Mouse (Mus musculus) midbrain, embryonic 16.5 days (tissue): ENCODE data around the gene Tmem240. TPM values are rescaled to one million over a fixed set of nuclear protein-coding genes. Genes with fewer than 3 reads are reported as not detected.
A peak's percentile ranks its signal among the peaks of the same experiment; 100 is the strongest.

ENCODE experiments used
- ATAC-seq: fragments of 200-750 bp; cut with Nextera tagmentation; 2 replicates; pipeline ENCODE4 v1.8.0; 2017; ENCODE audit warnings: moderate TSS enrichment
- H3K27ac ChIP-seq: fragments of 300-500 bp; sonication (generic); 2 replicates; pipeline ENCODE4 v1.5.1; 2014; ENCODE audit warnings: mild to moderate bottlenecking, low read length, mixed read lengths
- H3K27me3 ChIP-seq: fragments of 300-500 bp; sonication (generic); 2 replicates; pipeline ENCODE4 v1.6.1; 2014; ENCODE audit warnings: low read depth, low read length, mixed read lengths; ENCODE audit not compliant: control insufficient read depth, insufficient read depth
- H3K36me3 ChIP-seq: fragments of 300-500 bp; sonication (generic); 2 replicates; pipeline ENCODE4 v1.6.1; 2014; ENCODE audit warnings: mild to moderate bottlenecking, low read length, moderate library complexity, mixed read lengths; ENCODE audit not compliant: control insufficient read depth, insufficient read depth
- H3K4me1 ChIP-seq: fragments of 300-500 bp; sonication (generic); 2 replicates; pipeline ENCODE4 v1.6.1; 2014; ENCODE audit warnings: mild to moderate bottlenecking, low read length, mixed read lengths; ENCODE audit not compliant: control insufficient read depth, insufficient read depth
- H3K4me2 ChIP-seq: fragments of 300-500 bp; sonication (generic); 2 replicates; pipeline ENCODE4 v1.6.1; 2014; ENCODE audit warnings: mild to moderate bottlenecking, low read length, mixed read lengths
- H3K4me3 ChIP-seq: fragments of 300-500 bp; sonication (generic); 2 replicates; pipeline ENCODE4 v1.5.1; 2014; ENCODE audit warnings: low read depth, mild to moderate bottlenecking, low read length, moderate library complexity, mixed read lengths
- H3K9ac ChIP-seq: fragments of 300-500 bp; sonication (generic); 2 replicates; pipeline ENCODE4 v1.6.1; 2014; ENCODE audit warnings: low read depth, low read length, mixed read lengths
- H3K9me3 ChIP-seq: fragments of 300-500 bp; sonication (generic); replicated peaks from 2 replicates; pipeline ENCODE4 v1.6.1; 2014; ENCODE audit warnings: mild to moderate bottlenecking, low read length, mixed read lengths; ENCODE audit not compliant: control insufficient read depth, poor library complexity, severe bottlenecking
- WGBS: fragments of 180-500 bp; shearing (Covaris S2); extraction: QIAGEN DNeasy Blood & Tissue Kit; methylation state at CpG from one replicate; pipeline ENCODE4 v1.1.7; 2014; 5-methylcytosine and 5-hydroxymethylcytosine counted together
- polyA plus RNA-seq: library from polyadenylated mRNA; unstranded; fragments of >200 nt; fragmentation: Nextera tagmentation; extraction: Ambion mirVana; gene quantifications from 2 replicates; pipeline ENCODE4 v1.2.1, GENCODE M21; 2015

Tmem240 gene
- polyA plus RNA-seq, 1 experiment from 2014 or later: 25.3 TPM

GRCm38 (mm10) chr4:155762357-155762756 is 27.8 kb downstream of the Tmem240 start:
- Histone ChIP-seq H3K36me3 (0 out of 2 replicates have a peak, but pooled peaks cover 2% of the 10 kb centered on the region), H3K4me2 (no peak overlapping the region), H3K27me3 (no peaks in the 10 kb centered on the region), H3K9ac (no peak overlapping the region), H3K4me1 (peaks cover 23% of the 10 kb centered on the region), H3K4me3 (no peak overlapping the region), H3K27ac (no peak overlapping the region), H3K9me3 (no peaks in the 10 kb centered on the region)
- no peak for ATAC-seq
- 93% methylated on average over 3 of the region's 3 CpGs for WGBS

- no peak for ATAC-seq
- Histone ChIP-seq H3K27me3 (peaks cover 4% of the 10 kb centered on the region), H3K4me3 (peak overlapping the region; percentile 46; the same call in 1 of the 2 replicates), H3K27ac (no peak overlapping the region), H3K4me1 (peaks cover 9% of the 10 kb centered on the region), H3K4me2 (peak overlapping the region; percentile 67), H3K9me3 (no peaks in the 10 kb centered on the region), H3K9ac (peak overlapping the region; percentile 76), H3K36me3 (no peaks in the 10 kb centered on the region)
- 60% methylated on average over 5 of the region's 5 CpGs for WGBS
These were observed 34.9 kb downstream of the Tmem240 start for GRCm38 (mm10) chr4:155769496-155769879.

- Histone ChIP-seq H3K36me3 (no peaks in the 10 kb centered on the region), H3K4me2 (peak overlapping the region; percentile 67), H3K27ac (peak overlapping the region; percentile 28), H3K9me3 (no peaks in the 10 kb centered on the region), H3K4me1 (peaks cover 11% of the 10 kb centered on the region), H3K4me3 (peak overlapping the region; percentile 46), H3K27me3 (peaks cover 4% of the 10 kb centered on the region), H3K9ac (peak overlapping the region; percentile 76)
- WGBS: 1% methylated on average over 38 of the region's 39 CpGs
- peak; percentile 79 for ATAC-seq
These were observed 35.4 kb downstream of the Tmem240 start for GRCm38 (mm10) chr4:155769880-155770512.

- ATAC-seq: peak; percentile 7; the same call in 1 of the 2 replicates
- Histone ChIP-seq H3K9me3 (no peaks in the 10 kb centered on the region), H3K4me2 (peak overlapping the region; percentile 67), H3K27me3 (peaks cover 4% of the 10 kb centered on the region), H3K4me1 (peaks cover 15% of the 10 kb centered on the region), H3K4me3 (peak overlapping the region; percentile 46), H3K27ac (peak overlapping the region; percentile 28; the same call in 1 of the 2 replicates), H3K9ac (peak overlapping the region; percentile 76), H3K36me3 (no peaks in the 10 kb centered on the region)
- 36% methylated on average over 24 of the region's 24 CpGs for WGBS
These were observed 36.0 kb downstream of the Tmem240 start for GRCm38 (mm10) chr4:155770626-155771025.

GRCm38 (mm10) chr4:155771706-155772105 is 37.1 kb downstream of the Tmem240 start:
- Histone ChIP-seq H3K27me3 (peaks cover 4% of the 10 kb centered on the region), H3K4me2 (no peak overlapping the region)

GRCm38 (mm10) chr4:155772786-155773185 is 38.2 kb downstream of the Tmem240 start:
- no peak overlapping the region for H3K27ac ChIP-seq
- ATAC-seq: no peak
- WGBS: 86% methylated on average over 13 of the region's 13 CpGs
- H3K27me3 ChIP-seq: peaks cover 4% of the 10 kb centered on the region
- peaks cover 15% of the 10 kb centered on the region for H3K4me1 ChIP-seq
- H3K4me3 ChIP-seq: no peak overlapping the region
- peak overlapping the region; percentile 12; the same call in 1 of the 2 replicates for H3K4me2 ChIP-seq
- H3K9me3 ChIP-seq: no peaks in the 10 kb centered on the region
- no peaks in the 10 kb centered on the region for H3K36me3 ChIP-seq
- H3K9ac ChIP-seq: peak overlapping the region; percentile 21; the same call in 1 of the 2 replicates

More at GRCm38 (mm10) chr4:155771706-155772105, 37.1 kb downstream of the Tmem240 start:
- 90% methylated on average over 2 of the region's 2 CpGs for WGBS
- Histone ChIP-seq H3K27ac (no peak overlapping the region), H3K4me1 (peaks cover 15% of the 10 kb centered on the region), H3K9ac (no peak overlapping the region), H3K36me3 (no peaks in the 10 kb centered on the region), H3K4me3 (no peak overlapping the region), H3K9me3 (no peaks in the 10 kb centered on the region)
- ATAC-seq: no peak

- H3K27me3 ChIP-seq: peaks cover 4% of the 10 kb centered on the region
- 35% methylated on average over 5 of the region's 5 CpGs for WGBS
- no peak for ATAC-seq
- H3K4me1 ChIP-seq: peaks cover 15% of the 10 kb centered on the region
- H3K9ac ChIP-seq: peak overlapping the region; percentile 66
- no peak overlapping the region for H3K27ac ChIP-seq
- peak overlapping the region; percentile 80 for H3K4me2 ChIP-seq
- peak overlapping the region; percentile 46 for H3K4me3 ChIP-seq
- H3K36me3 ChIP-seq: no peaks in the 10 kb centered on the region
- H3K9me3 ChIP-seq: no peaks in the 10 kb centered on the region
These were observed 38.9 kb downstream of the Tmem240 start for GRCm38 (mm10) chr4:155773335-155774078.

GRCm38 (mm10) chr4:155774280-155774754 is 39.7 kb downstream of the Tmem240 start, which contains the start of gene Vwa1:
Gene Vwa1, minus strand, starts transcription at chr4:155774698.
- Histone ChIP-seq H3K36me3 (no peaks in the 10 kb centered on the region), H3K4me2 (peak within 1 kb of the TSS; percentile 80), H3K27ac (peak within 1 kb of the TSS; percentile 77), H3K27me3 (peaks cover 4% of the 10 kb centered on the region), H3K9me3 (no peaks in the 10 kb centered on the region), H3K4me1 (peaks cover 15% of the 10 kb centered on the region), H3K4me3 (peak within 1 kb of the TSS; percentile 46), H3K9ac (peak within 1 kb of the TSS; percentile 66)
- WGBS: 2% methylated on average over 34 of the region's 35 CpGs
- ATAC-seq: peak; percentile 82
